Mouse (Mus musculus) ZHBTc4 (cell line): ENCODE results near the gene Atrnl1.
"Not testable (repeated sequence)": the region's sequence is repeated elsewhere in the genome, so short reads cannot be mapped to it uniquely, and the experiment has no call there.

Source experiments
- DNase-seq: peaks from one replicate; pipeline ENCODE4 v3.0.0-alpha.2; 2011; ENCODE audit warnings: low read depth, low spot score

The Atrnl1 gene

GRCm38 (mm10) chr19:57816221-57816996, 205.6 kb downstream of the Atrnl1 start:
- DNase-seq, result peak; percentile 81

- no peak for DNase-seq
These were observed 206.9 kb downstream of the Atrnl1 start for GRCm38 (mm10) chr19:57817736-57818135.

- DNase-seq, result no peak
These were observed 212.6 kb downstream of the Atrnl1 start for GRCm38 (mm10) chr19:57823446-57823845.

DNA sequence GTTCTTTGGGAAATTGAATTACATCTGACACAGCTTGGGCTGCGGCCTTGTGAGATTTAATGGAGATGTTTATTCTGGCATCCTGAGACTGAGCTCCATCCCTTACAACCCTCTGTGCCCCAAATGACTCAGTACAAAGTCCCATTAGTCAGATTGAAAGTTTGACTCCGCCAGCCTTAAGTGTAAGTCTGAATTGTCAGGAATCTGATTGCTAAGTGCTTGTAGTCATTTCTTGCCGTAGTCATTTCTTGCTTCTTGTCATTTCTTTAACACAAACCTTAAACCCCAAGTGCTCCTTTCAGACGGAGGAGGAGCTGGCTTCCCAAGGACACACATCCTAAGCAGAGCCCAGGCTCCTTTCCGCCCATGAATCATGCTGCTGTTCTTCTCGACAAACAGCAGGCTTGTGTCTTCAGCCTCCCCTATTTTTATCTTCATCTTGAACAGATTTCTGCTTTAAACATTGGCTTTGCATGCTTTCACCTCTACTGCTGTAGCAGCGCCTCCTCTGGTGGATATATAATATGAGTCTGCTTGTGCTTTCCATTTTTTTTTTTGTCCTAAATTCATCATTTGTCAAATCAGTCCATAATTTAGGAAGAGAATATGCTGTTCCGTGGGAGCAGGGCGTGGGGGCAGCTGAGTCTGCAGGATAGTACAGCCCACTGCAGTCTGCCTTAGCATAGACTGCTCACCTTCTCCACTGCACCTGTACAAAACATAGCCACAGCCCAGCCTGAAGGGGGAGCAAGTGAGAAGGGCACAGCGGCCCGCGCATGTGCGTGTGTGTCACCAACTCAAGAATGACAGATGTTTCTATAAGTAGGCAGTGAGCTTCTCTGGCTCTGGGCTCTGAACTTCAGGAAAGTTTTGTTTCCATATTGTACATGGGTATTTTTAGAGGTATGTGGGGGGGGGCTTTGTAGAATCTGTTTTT, 214.7 kb downstream of the Atrnl1 start:
- DNase-seq, result peak; percentile 31

DNA sequence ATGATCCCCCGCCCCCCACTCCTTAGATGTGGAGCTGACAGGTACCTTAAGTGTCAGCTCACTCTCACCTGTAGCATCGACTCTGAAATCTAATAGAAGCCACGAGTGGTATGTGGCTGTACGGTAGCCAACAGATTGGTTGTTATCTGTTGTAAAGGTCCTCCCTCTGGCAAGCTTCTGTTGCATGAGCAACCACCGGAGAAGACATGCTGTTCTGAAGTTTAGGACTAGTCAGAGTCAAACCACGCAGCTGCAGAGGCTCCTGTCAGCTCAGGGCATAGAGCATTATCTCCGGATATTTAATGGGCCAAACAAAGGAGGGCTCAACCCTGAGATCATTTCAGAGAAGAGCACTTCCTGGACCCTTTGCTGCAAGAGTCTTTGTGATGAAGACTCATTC, 222.2 kb downstream of the Atrnl1 start:
- DNase-seq, result no peak

GRCm38 (mm10) chr19:57837882-57838281, 227.0 kb downstream of the Atrnl1 start:
- no peak for DNase-seq

DNA sequence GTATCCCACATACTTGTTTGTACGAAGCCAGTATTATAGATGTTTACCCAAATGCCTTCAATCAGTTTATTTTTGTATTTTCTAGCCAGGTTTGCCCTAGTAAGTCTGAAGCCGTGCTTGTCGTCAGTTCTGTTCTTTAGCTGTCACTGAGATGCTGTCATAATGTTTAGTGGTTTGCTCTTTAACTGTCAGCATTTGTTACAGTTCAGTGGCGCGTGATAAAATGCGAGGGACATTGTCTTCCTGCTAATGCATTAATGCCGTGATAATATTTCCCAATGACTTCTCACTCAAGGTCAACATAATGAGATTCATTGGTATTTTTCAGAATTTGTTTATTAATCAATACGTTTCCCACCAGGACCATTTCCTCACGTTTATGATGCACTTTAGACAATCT, 227.7 kb downstream of the Atrnl1 start:
- no peak for DNase-seq

GRCm38 (mm10) chr19:57849915-57850314, 239.1 kb downstream of the Atrnl1 start:
- DNase-seq, result no peak

DNA sequence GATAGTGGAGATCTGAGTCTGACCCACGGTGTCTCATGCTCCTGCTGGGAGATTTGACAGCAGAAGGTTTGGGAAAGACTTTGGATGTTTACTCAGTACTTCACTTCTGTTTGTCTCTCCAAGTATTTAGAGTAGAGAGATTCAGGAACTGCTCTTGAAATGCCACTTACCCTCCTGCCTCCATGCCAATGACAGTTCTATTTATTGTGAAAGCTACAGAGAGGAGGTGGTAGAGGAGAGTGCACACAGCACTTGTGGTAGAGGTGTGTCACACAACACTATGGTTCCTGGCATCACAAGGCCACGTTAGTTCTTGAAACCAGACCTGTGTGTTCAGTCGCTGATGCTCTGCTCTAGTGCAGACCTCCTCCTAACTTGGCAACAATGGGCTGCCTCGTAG, 257.5 kb downstream of the Atrnl1 start:
- DNase-seq, result no peak

DNA sequence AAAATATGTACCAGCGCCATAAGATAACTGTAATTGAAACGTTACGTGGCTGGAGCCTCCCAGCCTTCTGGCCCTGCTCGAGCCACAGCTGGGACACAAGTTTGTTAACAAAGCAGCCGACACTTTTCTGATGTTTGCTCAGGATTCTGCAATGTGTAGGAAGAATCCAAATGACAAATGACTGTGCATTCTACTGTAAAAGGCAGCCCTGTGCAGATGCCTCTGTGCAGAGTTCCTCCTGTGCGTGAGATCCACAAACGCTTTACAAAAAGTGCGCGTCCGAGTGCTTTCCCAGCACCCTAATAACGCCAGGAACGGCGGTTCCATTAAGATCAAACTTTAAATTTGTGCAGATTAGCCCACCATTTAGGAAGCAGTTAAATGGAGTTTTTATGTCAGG, 260.0 kb downstream of the Atrnl1 start:
- no peak for DNase-seq

- peak; percentile 66 for DNase-seq
These were observed 265.2 kb downstream of the Atrnl1 start for GRCm38 (mm10) chr19:57876057-57876456.

DNA sequence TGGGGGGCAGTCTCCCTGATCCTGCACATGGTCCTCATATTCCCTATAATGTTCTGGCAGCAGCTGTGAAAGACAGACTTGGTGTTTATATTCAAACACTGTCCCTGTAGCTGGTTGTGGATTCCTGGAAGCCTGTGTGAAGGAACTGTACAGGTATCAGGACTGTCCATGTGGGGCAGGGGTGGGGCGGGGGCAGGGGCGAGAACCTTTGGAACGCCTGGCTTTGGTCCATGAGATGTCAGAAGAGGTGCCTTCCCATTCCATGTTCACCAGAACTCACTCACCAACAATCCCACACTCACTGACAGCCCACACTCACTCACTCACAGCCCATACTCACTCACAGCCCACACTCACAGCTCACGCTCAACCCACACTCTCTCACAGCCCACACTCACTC, 266.5 kb downstream of the Atrnl1 start:
- no peak for DNase-seq

GRCm38 (mm10) chr19:57878583-57878982, 267.7 kb downstream of the Atrnl1 start:
- no peak for DNase-seq

DNA sequence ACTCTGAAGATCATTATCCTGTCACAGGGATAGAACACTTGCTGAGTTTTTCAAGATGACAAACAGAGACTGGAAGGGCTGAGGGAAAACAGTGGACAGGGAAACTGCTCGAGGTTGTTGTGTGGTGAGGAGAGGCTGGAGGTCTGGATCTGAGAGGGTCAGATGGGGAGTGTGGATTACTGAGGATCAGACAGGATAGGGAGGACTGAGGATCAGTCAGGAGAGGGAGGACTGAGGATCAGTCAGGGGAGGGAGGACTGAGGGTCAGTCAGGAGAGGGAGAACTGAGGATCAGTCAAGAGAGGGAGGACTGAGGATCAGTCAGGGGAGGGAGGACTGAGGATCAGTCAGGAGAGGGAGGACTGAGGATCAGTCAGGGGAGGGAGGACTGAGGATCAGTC, 269.0 kb downstream of the Atrnl1 start:
- DNase-seq, result not testable (repeated sequence)

DNA sequence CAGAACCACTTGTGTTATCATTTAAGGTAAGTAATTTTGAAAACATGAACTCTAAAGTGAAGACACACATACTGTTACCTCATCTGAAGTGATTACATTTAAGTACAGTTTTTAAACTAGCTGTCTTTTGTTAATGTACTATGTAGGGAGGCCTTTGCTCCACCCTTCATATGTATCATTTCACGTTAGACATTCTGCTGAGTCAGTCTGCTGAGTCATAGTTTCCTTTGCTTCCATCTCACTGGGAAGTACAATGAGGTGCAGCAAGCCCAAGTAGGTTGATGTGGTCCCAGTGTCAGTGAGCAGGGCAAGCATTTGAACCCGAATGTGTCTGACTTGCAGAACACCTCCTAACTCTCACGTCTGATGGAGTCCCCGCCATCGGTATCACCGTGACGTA, 271.1 kb downstream of the Atrnl1 start:
- DNase-seq, result no peak

- DNase-seq, result no peak
These were observed 278.0 kb downstream of the Atrnl1 start for GRCm38 (mm10) chr19:57888871-57889270.

- no peak for DNase-seq
These were observed 278.9 kb downstream of the Atrnl1 start for GRCm38 (mm10) chr19:57889741-57890140.

- DNase-seq, result peak; percentile 89
These were observed 280.1 kb downstream of the Atrnl1 start for GRCm38 (mm10) chr19:57890954-57891353.

DNA sequence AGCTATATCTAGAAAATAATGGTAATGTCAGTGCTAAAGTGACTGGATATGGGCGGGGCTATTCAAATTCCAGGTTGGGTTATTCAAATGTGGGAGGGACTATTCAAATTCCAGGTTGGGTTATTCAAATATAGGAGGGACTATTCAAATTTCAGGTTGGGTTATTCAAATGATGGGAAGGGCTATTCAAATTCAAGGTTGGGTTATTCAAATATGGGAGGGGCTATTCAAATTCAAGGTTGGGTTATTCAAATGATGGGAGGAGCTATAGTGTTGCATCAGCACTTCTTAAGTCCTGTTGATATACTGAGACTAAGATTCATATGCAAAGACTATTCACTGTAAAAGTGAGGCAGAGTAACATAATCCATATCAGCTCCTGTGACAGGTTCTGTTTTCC, 283.4 kb downstream of the Atrnl1 start:
- DNase-seq, result peak; percentile 82

DNA sequence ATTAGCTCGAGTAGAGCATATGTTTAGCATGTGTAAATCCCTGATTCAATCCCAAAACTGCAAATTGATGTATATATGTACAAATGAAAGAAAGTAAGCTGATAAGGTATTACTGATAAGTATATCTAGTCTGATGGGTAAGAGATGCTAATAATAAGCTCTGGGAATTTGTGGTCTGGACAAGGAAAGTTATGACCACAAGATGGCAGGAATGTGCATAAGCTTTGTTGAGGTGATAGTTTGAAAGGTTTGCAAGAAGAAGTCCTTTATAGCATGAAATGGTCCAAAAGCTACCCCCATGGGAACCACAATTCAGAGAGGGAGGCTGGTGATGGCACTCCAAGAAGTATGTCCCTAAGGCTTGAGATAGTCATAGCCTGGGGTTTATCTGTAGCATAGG, 289.2 kb downstream of the Atrnl1 start:
- no peak for DNase-seq

DNA sequence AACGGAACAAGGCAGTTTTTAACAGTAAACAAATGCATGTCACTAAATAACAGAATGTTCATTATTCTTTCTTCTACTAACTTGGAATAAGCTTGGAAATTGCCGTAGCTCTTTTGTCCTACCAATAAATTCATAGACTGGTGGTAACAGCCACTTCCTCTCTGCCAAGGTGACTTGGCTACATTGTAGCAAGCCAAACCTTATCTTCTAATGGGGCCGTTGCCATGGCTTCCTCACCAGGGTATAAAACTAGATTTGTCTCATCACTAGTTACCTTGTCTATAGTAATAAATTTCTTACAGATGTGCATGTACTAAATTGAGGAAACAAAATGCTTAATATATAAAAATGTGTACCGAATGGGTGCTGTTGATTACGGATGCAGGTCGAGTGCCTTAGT, 298.6 kb downstream of the Atrnl1 start:
- DNase-seq, result no peak

DNA sequence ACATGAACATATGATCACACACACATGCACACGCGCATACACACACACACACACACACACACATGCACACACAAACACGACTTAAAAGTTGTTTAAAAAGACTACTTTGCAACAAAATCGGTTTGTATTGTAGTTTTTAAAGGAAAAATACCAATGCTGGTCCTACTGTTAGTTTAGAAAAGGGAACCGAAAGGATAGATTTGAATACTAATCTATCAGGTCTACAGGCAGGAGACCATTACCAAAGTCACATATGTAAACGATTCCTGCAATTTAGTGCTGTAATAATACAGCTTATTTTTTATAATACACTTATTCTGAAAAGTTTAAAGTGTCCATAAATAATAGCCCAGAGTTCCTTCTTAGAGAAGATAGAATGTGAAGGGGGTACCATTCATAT, 299.8 kb downstream of the Atrnl1 start:
- no peak for DNase-seq

DNA sequence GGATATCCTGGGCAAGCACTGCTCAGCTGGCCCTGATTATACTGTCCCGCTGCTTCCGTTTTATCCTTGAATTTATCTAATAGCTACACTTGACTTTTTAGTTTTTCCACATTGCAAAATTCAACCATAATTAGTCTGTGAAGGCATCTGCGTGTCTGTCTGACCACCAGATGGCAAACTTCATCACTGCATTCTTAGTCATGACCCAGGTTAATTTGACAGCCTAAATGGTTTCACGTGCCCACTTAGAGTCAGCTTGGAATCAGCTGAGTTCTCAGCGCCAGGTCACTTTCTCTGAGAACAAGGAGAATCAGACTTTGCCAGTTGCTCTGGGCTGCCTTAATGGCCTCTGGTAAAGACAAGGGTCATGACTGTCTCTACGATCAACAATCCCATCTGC, 305.5 kb downstream of the Atrnl1 start:
- DNase-seq, result no peak
